Mouse (Mus musculus) heart, embryonic 13.5 days (tissue): ENCODE results near the gene BC034090. TPM values are rescaled to one million over a fixed set of nuclear protein-coding genes. Genes with fewer than 3 reads are reported as not detected.
A peak's percentile ranks its signal among the peaks of the same experiment; 100 is the strongest.

ENCODE experiments used
- ATAC-seq: fragments of 200-750 bp; cut with Nextera tagmentation; 2 replicates; pipeline ENCODE4 v1.8.0; 2017; ENCODE audit warnings: moderate TSS enrichment; ENCODE audit not compliant: insufficient number of reproducible peaks, low FRiP score, low TSS enrichment; ENCODE audit errors: extremely low read depth
- H3K27ac ChIP-seq: fragments of 300-500 bp; sonication (generic); replicated peaks from 2 replicates; pipeline ENCODE4 v1.5.1; 2015; ENCODE audit warnings: moderate library complexity, mild to moderate bottlenecking, inconsistent platforms
- H3K27me3 ChIP-seq: fragments of 300-500 bp; sonication (generic); replicated peaks from 2 replicates; pipeline ENCODE4 v1.6.1; 2015; ENCODE audit warnings: mild to moderate bottlenecking, inconsistent platforms
- H3K36me3 ChIP-seq: fragments of 300-500 bp; sonication (generic); 2 replicates; pipeline ENCODE4 v1.6.1; 2015; ENCODE audit warnings: mild to moderate bottlenecking, inconsistent platforms
- H3K4me1 ChIP-seq: fragments of 300-500 bp; sonication (generic); 2 replicates; pipeline ENCODE4 v1.6.1; 2015; ENCODE audit warnings: inconsistent platforms
- H3K4me2 ChIP-seq: fragments of 300-500 bp; sonication (generic); 2 replicates; pipeline ENCODE4 v1.6.1; 2015; ENCODE audit warnings: inconsistent platforms, mild to moderate bottlenecking, moderate library complexity
- H3K4me3 ChIP-seq: fragments of 300-500 bp; sonication (generic); 2 replicates; pipeline ENCODE4 v1.5.1; 2015; ENCODE audit warnings: moderate library complexity, mild to moderate bottlenecking, inconsistent platforms
- H3K9ac ChIP-seq: fragments of 300-500 bp; sonication (generic); 2 replicates; pipeline ENCODE4 v1.6.1; 2015; ENCODE audit warnings: inconsistent platforms, mild to moderate bottlenecking, moderate library complexity
- H3K9me3 ChIP-seq: fragments of 300-500 bp; sonication (generic); 2 replicates; pipeline ENCODE4 v1.6.1; 2016; ENCODE audit warnings: inconsistent platforms
- WGBS: fragments of 180-500 bp; shearing (Covaris S2); methylation state at CpG from one replicate; pipeline ENCODE4 v1.1.7; 2015; ENCODE audit warnings: mixed read lengths; 5-methylcytosine and 5-hydroxymethylcytosine counted together
- polyA plus RNA-seq: library from polyadenylated mRNA; unstranded; fragments of >200 nt; fragmentation: Nextera tagmentation; extraction: Ambion mirVana; gene quantifications from 2 replicates; pipeline ENCODE4 v1.2.1, GENCODE M21; 2015

BC034090 gene
- polyA plus RNA-seq, 1 experiment from 2014 or later: 7.0 TPM

DNA sequence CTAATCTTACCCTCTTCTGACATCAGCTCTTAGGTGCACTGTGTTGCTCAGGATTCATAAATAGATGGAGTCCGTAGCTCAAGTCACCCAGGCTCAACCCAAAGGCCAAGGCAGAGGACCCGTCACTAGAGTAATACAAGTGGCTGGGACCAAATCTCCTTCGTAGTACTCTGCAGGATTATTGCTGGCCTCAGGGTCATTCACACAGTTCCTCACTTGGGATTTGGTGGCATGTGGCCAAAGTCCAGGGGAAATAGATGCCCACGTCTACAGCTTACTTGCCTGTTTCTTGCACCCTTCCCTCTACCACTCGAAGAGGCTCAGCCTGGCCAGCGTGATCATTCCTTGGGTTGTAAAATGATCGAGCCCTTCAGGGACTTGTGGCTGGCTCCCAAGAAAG, 30.3 kb downstream of the BC034090 start:
- no peak overlapping the region for H3K9ac ChIP-seq
- no peak overlapping the region for H3K4me2 ChIP-seq
- 69% methylated on average over 7 of the region's 7 CpGs for WGBS
- peaks cover 41% of the 10 kb centered on the region for H3K36me3 ChIP-seq
- H3K9me3 ChIP-seq: no peaks in the 10 kb centered on the region
- ATAC-seq: no peak
- no peak overlapping the region for H3K4me3 ChIP-seq
- H3K27ac ChIP-seq: no peak overlapping the region
- no peaks in the 10 kb centered on the region; the same call in 1 of the 2 replicates for H3K27me3 ChIP-seq
- H3K4me1 ChIP-seq: peaks cover 62% of the 10 kb centered on the region

DNA sequence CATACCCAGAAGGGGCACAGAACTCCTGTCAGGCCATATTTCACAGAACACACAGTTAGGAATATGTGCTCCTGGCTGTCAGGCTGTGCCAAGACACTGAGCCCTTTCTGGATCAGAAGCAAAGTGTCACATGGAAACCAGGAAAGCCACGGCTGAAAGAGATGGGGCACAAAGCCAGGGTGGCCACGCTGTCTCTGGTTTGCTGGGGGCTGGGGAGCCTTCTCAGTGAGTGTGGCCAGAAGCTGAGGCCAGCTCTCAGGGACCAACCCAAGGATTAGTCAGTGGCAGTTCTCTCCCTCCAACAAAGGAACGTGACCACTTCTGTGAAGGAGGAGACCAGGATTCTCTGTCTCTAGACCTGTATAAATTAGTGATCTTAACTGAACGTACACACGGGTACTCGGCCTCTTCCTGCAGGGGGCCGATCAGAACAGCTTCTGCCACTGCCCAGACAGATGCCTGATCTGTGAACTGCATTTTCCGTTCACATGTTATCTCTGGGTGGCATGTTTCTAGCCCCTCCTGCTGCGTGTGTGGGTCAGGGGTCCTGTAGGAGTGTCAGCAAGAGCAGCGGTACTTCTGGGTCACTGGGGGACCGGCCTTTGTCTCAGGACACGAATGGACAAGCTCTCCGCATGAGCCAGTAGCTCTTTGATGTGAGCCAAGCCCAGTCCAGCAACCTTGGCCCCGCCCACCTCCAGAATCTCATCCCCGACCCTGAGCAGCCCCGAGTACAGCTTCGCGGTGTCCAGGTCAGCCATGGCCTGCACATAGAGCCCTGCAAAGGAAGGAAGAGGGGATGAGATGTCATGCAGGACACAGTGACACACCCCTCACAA, 31.1 kb downstream of the BC034090 start:
- Histone ChIP-seq H3K4me2 (no peak overlapping the region), H3K9ac (peak overlapping the region; percentile 68), H3K27me3 (no peaks in the 10 kb centered on the region), H3K27ac (peak overlapping the region; percentile 61), H3K4me3 (no peak overlapping the region), H3K9me3 (no peaks in the 10 kb centered on the region), H3K36me3 (peaks cover 40% of the 10 kb centered on the region), H3K4me1 (peaks cover 62% of the 10 kb centered on the region)
- no peak for ATAC-seq
- 25% methylated on average over 18 of the region's 18 CpGs for WGBS

DNA sequence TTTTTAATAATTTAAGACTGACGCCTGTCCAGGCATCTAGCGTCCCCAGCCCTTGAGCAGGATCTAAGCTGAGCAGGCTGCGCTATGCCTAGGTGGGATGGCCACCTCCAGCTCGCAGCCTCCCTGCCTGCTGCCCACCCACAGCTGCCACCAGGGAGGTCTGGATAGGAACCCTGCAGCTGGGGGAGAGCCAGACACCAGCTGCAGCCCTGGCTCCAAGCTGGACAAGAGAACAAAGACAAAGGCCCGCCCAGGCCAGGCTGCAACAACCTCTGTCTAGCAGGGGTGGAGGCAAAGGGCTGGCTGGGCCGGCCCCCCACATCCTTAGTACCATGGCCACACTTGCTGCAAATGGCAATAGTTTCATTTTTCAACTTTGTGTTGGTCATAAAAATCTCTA, 31.8 kb downstream of the BC034090 start:
- no peaks in the 10 kb centered on the region for H3K9me3 ChIP-seq
- H3K9ac ChIP-seq: peak overlapping the region; percentile 53
- H3K36me3 ChIP-seq: peaks cover 36% of the 10 kb centered on the region
- H3K4me1 ChIP-seq: peaks cover 62% of the 10 kb centered on the region
- 41% methylated on average over 6 of the region's 6 CpGs for WGBS
- no peak overlapping the region for H3K4me2 ChIP-seq
- peak overlapping the region; percentile 61 for H3K27ac ChIP-seq
- H3K4me3 ChIP-seq: no peak overlapping the region
- ATAC-seq: peak; percentile 41; the same call in 1 of the 2 replicates
- no peaks in the 10 kb centered on the region for H3K27me3 ChIP-seq

DNA sequence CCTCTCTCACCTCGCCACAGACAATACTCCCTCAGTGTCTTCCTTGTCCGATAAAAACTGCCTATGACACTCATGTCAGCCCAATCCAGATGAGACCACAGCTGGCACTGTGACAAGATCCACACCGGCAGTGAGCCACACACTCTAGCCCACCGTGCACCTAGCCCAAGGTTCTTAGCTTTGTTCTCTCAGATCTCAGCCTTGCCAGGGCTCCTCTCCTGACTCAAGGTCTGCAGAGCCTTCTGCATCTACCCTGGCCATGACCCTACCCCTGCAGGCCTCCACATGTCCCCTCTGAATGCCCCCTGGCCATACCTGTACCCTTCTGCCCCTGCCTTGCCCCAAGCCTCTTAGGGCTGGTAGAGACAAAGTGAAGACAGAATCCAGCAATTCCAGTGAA, 32.2 kb downstream of the BC034090 start:
- Histone ChIP-seq H3K4me2 (no peak overlapping the region), H3K4me3 (no peak overlapping the region)
- 36% methylated on average over 4 of the region's 4 CpGs for WGBS

DNA sequence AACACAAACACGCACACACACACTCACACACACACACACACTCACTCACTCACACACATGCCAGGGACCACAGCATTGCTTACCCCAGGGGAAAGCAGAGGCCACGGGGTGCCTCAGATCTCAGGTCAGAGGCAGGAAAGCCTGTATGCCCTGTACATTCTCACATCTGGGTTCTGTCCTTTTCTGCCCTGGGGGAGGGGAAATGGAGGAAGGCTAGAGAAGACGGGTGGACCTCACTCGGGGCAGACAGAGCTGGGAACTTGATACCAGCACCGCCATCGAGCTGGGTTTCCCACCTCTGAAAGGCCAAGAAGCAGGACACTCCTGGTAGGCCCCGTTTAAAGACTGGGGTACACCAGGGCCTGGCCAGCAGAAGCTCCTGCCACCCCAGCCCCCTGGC, 33.2 kb downstream of the BC034090 start:
- H3K27ac ChIP-seq: peak overlapping the region; percentile 61; the same call in 1 of the 2 replicates
- H3K4me1 ChIP-seq: peaks cover 70% of the 10 kb centered on the region
- H3K4me2 ChIP-seq: no peak overlapping the region
- H3K36me3 ChIP-seq: peaks cover 32% of the 10 kb centered on the region
- no peaks in the 10 kb centered on the region for H3K9me3 ChIP-seq
- ATAC-seq: no peak
- H3K4me3 ChIP-seq: no peak overlapping the region
- WGBS: 33% methylated on average over 7 of the region's 7 CpGs
- H3K27me3 ChIP-seq: no peaks in the 10 kb centered on the region
- H3K9ac ChIP-seq: peak overlapping the region; percentile 67

More for the DNA sequence above, 32.2 kb downstream of the BC034090 start:
- Histone ChIP-seq H3K9ac (peak overlapping the region; percentile 53), H3K9me3 (no peaks in the 10 kb centered on the region), H3K36me3 (peaks cover 36% of the 10 kb centered on the region), H3K4me1 (peaks cover 62% of the 10 kb centered on the region), H3K27me3 (no peaks in the 10 kb centered on the region), H3K27ac (peak overlapping the region; percentile 61)
- no peak for ATAC-seq

DNA sequence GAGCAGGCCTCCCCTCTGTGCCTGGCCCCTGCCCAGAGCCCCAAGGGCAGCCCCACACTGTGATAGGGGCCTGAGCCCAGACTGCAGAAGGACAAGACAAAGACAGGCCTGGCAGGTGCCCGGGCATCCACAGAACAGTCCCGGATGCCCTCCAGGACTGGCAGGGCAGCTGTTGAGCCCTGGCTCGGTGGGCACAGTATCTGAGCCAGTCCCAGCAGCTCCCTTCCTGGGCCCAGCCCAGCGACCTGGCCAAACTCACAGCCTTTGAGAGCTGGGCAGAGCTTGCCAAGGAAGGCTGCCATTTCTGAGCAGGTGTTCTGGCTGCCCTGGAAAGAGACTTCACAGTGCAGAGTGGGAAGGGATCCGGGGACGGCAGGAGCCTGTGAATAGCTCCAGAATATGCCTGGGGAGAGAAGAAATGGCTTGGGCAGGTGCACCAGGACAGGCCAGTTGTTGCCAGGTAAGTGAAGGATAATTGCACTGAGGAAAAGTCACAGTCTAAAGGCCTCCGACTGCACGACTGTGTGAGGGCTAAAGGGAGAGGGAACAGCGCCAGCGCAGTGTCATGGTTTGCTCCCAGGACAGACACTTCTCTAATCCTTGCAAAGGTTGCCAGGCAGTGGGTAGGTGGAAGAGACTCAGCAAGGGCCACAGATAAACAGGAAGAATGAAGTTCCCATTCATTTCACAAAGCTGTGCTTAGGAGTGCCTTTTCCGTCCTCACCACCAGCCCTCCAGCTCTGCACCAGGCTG, 34.1 kb downstream of the BC034090 start:
- 72% methylated on average over 11 of the region's 11 CpGs for WGBS
- Histone ChIP-seq H3K27me3 (no peaks in the 10 kb centered on the region), H3K4me1 (peaks cover 70% of the 10 kb centered on the region), H3K4me3 (no peak overlapping the region), H3K9ac (peak overlapping the region; percentile 67), H3K9me3 (no peaks in the 10 kb centered on the region), H3K27ac (no peak overlapping the region), H3K36me3 (peaks cover 25% of the 10 kb centered on the region), H3K4me2 (no peak overlapping the region)
- no peak for ATAC-seq

DNA sequence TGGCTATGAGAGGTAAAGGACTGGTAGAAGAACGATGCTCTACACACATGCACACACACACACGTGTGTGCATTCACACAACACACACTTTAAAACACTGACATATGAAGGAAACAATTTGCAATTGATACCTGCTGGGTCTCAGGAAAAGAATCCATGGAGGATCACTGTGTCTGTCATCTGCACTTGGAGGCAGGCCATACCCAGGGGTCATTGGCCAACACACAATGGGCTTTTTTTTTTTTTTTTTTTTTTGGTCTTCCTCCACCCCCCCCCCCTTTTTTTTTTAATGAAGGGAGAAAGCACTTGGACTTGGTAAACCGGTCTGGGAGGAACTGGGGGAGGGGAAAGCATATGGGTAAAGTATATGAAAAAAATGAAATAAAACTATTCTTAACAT, 36.4 kb downstream of the BC034090 start:
- Histone ChIP-seq H3K27me3 (no peaks in the 10 kb centered on the region), H3K4me2 (no peak overlapping the region), H3K9ac (no peak overlapping the region), H3K4me1 (peaks cover 62% of the 10 kb centered on the region), H3K36me3 (peaks cover 24% of the 10 kb centered on the region), H3K27ac (no peak overlapping the region), H3K9me3 (no peaks in the 10 kb centered on the region), H3K4me3 (no peak overlapping the region)
- no peak for ATAC-seq
- 76% methylated on average over 3 of the region's 3 CpGs for WGBS

DNA sequence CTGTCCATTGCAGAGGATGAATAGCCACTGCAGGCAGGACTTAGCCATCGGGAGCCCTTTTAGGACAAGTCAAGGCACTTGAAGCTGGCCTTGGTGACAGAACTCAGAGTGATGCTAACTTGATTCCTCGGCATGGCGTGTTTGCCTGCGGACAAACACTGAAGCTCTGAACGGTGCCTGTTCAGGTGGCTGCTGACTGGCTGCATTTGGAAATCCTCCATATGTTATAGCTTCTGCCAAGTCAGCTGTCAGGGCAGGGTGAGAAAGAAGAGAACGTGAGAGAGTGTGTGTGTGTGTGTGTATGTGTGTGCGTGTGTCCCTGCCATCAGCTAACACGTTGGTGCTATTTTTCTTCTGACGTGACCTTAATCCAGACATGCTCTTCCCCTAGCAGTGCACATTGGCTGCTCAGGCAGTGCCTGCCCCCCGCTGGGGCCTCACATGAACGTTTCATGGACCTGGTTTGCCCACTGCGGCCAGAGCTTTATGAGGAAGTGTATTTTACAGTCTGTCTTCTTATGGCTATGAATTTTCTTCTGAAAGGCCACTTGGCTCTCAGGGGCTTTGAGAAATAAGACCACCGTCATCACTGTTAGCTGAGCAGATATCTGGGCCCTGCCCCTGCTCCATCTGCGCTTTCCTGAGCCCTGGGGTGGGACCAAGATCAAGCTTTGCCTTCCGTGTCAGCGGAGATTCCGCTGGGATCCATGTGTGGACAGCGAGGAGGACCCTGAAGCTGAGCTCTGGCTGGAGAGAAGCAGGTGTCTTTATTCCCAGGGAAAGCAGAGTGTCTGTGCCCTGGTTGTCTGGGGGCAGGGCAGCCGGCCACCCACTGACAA, 38.2 kb downstream of the BC034090 start:
- H3K36me3 ChIP-seq: peaks cover 39% of the 10 kb centered on the region
- no peaks in the 10 kb centered on the region for H3K27me3 ChIP-seq
- 41% methylated on average over 19 of the region's 19 CpGs for WGBS
- H3K27ac ChIP-seq: peak overlapping the region; percentile 87
- no peak for ATAC-seq
- H3K9me3 ChIP-seq: no peaks in the 10 kb centered on the region
- peak overlapping the region; percentile 33 for H3K4me2 ChIP-seq
- H3K4me1 ChIP-seq: peaks cover 55% of the 10 kb centered on the region
- H3K9ac ChIP-seq: peak overlapping the region; percentile 70
- H3K4me3 ChIP-seq: no peak overlapping the region

DNA sequence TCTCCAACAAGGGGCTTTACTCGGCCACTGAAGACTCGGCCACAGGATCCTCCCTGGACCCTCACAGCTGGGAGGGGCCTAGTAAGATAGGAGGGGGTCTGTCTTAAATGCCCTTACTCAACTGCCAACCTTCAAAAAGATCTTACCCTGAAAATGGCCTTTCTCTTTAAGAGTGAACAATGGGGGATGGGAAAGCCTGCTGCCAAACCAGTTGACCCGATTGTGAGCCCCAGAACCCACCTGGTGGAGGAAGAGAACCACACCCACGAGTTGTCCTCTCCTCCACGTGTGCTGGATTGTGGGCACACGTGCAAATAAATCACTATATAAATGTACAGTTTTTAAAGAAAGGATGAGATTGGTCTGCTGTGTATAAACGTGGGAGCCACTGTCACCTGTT, 38.9 kb downstream of the BC034090 start:
- H3K4me2 ChIP-seq: peak overlapping the region; percentile 33; the same call in 1 of the 2 replicates
- H3K36me3 ChIP-seq: peaks cover 46% of the 10 kb centered on the region
- no peaks in the 10 kb centered on the region for H3K27me3 ChIP-seq
- WGBS: 53% methylated on average over 7 of the region's 7 CpGs
- H3K4me3 ChIP-seq: no peak overlapping the region
- no peak for ATAC-seq
- H3K9ac ChIP-seq: peak overlapping the region; percentile 61; the same call in 1 of the 2 replicates
- H3K4me1 ChIP-seq: peaks cover 55% of the 10 kb centered on the region
- H3K27ac ChIP-seq: peak overlapping the region; percentile 87
- H3K9me3 ChIP-seq: no peaks in the 10 kb centered on the region

DNA sequence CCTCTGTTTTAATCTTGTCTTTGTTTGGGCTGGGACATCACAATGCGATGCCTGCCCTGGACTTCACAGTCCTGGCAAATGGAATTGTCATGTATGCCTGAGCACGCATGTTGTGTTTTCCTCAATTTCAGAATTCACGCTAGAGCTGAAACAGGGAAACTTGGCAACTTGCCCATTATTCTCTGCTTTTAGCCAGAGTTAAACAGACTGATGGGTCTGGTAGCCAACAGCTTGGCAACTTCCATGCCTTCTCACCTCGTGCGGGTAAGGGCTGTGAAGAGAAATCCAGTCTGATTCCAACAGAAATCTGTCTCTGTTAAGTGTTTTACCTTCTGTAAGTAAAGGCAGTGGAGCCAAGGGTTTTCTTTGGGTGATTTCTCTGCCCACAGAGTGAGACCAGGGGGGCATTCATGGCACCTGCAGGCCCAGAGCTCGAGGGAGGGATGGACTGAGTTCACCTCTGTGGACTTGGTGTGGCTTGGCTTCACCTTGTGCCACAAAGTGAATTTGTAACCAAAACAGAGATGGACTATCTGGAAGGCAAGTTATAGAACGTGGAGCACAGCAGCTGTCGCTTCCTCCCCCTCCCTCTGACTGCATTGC, 39.6 kb downstream of the BC034090 start:
- WGBS: 67% methylated on average over 8 of the region's 8 CpGs
- H3K4me3 ChIP-seq: no peak overlapping the region
- ATAC-seq: no peak
- peaks cover 54% of the 10 kb centered on the region for H3K4me1 ChIP-seq
- H3K9me3 ChIP-seq: no peaks in the 10 kb centered on the region
- H3K36me3 ChIP-seq: peaks cover 51% of the 10 kb centered on the region
- H3K27ac ChIP-seq: peak overlapping the region; percentile 87; the same call in 1 of the 2 replicates
- no peaks in the 10 kb centered on the region for H3K27me3 ChIP-seq
- no peak overlapping the region for H3K4me2 ChIP-seq
- peak overlapping the region; percentile 21; the same call in 1 of the 2 replicates for H3K9ac ChIP-seq
